Mouse (Mus musculus) hindbrain, embryonic 15.5 days (tissue): Measurements from ENCODE around the gene Cers1. TPM values are rescaled to one million over a fixed set of nuclear protein-coding genes. Genes with fewer than 3 reads are reported as not detected.

Experiments used
- ATAC-seq: fragments of 200-750 bp; cut with Nextera tagmentation; 2 replicates; pipeline ENCODE4 v1.8.0; 2017; ENCODE audit warnings: low read depth, moderate number of reproducible peaks, moderate TSS enrichment; ENCODE audit not compliant: low FRiP score
- H3K27ac ChIP-seq: fragments of 300-500 bp; sonication (generic); replicated peaks from 2 replicates; pipeline ENCODE4 v1.5.1; 2015; ENCODE audit warnings: mild to moderate bottlenecking, inconsistent platforms
- H3K27me3 ChIP-seq: fragments of 300-500 bp; sonication (generic); 2 replicates; pipeline ENCODE4 v1.6.1; 2015; ENCODE audit warnings: control low read depth, inconsistent platforms
- H3K36me3 ChIP-seq: fragments of 300-500 bp; sonication (generic); 2 replicates; pipeline ENCODE4 v1.6.1; 2015; ENCODE audit warnings: control low read depth, inconsistent platforms
- H3K4me1 ChIP-seq: fragments of 300-500 bp; sonication (generic); replicated peaks from 2 replicates; pipeline ENCODE4 v1.6.1; 2015; ENCODE audit warnings: control low read depth, inconsistent platforms
- H3K4me2 ChIP-seq: fragments of 300-500 bp; sonication (generic); 2 replicates; pipeline ENCODE4 v1.6.1; 2015; ENCODE audit warnings: moderate library complexity, mild to moderate bottlenecking, inconsistent platforms
- H3K4me3 ChIP-seq: fragments of 300-500 bp; sonication (generic); 2 replicates; pipeline ENCODE4 v1.5.1; 2015; ENCODE audit warnings: mild to moderate bottlenecking, inconsistent platforms
- H3K9ac ChIP-seq: fragments of 300-500 bp; sonication (generic); 2 replicates; pipeline ENCODE4 v1.6.1; 2015; ENCODE audit warnings: inconsistent platforms
- H3K9me3 ChIP-seq: fragments of 300-500 bp; sonication (generic); 2 replicates; pipeline ENCODE4 v1.6.1; 2016; ENCODE audit warnings: control low read depth, inconsistent platforms
- WGBS: fragments of 180-500 bp; shearing (Covaris S2); methylation state at CpG from one replicate; pipeline ENCODE4 v1.1.7; 2015; 5-methylcytosine and 5-hydroxymethylcytosine counted together
- polyA plus RNA-seq: library from polyadenylated mRNA; unstranded; fragments of >200 nt; fragmentation: Nextera tagmentation; extraction: Ambion mirVana; gene quantifications from 2 replicates; pipeline ENCODE4 v1.2.1, GENCODE M21; 2015

The Cers1 gene
- polyA plus RNA-seq, 1 experiment from 2014 or later: 43.2 TPM

DNA sequence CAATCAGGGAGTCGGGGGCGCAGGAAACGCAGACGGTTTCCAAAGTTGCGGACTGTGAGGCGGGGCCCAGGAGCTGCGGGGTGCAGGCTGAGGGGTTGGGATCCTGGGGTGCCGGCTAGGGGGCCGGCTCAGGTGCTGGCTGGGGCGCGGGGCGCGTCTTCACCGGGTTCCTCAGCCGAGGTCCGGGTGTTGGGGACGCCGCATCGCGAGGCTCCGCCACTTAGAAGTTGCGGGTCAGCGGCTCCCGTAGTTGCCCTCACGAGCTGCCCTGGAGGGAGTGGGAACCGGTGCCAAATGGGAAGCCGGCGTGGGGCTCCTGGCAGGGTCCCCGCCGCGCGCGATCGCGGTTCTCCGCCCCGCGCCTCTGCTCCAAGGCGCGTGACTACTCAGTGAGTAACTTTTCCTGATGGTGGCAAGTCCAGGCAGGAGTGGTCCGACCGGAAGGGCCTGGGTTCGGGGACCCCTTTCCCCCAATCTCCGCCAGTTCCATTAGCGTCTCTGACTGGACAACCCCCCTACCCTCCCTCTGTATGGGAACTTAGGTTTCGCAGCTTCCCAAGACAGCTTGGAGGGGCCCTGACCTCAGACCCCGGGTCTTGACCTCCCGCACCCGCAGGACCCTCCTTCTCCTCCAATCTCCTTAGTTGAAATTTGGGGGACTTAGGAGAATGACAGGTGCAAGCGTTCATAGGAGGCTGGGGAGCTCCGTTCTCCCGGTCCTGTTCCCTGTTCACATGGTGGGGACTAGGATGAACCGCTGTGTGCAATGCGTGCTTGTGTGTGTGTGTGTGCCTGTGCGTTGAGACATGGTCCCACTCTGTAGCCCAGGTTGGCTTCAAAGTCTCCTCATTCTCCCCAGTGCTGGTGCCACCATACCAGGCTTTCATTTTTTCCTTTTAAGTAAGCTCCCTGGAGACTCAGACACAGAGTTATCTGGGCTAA is 32.2 kb upstream of the Cers1 start:
- peaks cover 22% of the 10 kb centered on the region for H3K4me1 ChIP-seq
- peak; percentile 60 for ATAC-seq
- WGBS: under 1% methylated on average over 55 of the region's 55 CpGs

DNA sequence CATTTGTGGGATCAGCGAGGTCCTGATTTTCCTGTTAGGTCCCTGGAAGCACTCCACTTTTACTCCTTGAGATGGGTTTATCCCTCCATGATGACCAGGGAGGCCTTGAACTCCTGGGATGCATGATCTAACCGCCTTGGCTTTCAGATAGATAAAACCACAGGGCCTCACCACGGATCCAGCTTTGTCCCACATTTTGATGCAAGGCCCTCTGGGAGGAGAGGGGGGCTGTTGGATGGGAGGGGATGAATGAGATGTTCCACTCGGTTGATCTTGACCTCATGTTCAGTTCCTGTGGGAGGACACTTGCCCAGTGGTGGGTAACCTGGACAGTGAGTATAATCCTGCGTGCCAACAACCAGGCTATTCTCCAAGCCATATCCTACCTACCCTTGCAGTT is 31.2 kb upstream of the Cers1 start:
- 79% methylated on average over 5 of the region's 5 CpGs for WGBS

More for the DNA sequence above, 32.2 kb upstream of the Cers1 start:
- H3K27ac ChIP-seq: peak overlapping the region; percentile 65
- H3K4me3 ChIP-seq: peak overlapping the region; percentile 75
- H3K27me3 ChIP-seq: no peaks in the 10 kb centered on the region
- peaks cover 20% of the 10 kb centered on the region for H3K36me3 ChIP-seq
- peak overlapping the region; percentile 95 for H3K4me2 ChIP-seq
- no peaks in the 10 kb centered on the region for H3K9me3 ChIP-seq
- peak overlapping the region; percentile 73 for H3K9ac ChIP-seq

DNA sequence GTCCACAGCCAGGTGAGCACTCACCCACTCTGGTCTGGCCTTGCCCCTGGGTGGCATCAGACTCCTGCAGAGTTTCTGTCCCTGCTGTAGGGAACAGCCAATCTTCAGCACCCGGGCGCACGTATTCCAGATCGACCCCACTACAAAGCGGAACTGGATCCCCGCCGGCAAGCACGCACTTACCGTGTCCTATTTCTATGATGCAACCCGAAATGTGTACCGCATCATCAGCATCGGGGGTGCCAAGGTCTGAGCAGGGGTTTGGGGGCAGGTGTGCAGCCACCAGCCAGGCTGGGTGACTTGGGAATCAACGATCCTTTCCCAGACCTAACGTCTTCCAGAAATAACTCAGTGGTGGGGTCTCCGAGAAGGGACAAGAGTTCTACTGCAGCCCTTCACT is 30.3 kb upstream of the Cers1 start:
- Histone ChIP-seq H3K4me2 (no peak overlapping the region), H3K27ac (no peak overlapping the region), H3K9ac (no peak overlapping the region), H3K9me3 (no peaks in the 10 kb centered on the region), H3K36me3 (peaks cover 20% of the 10 kb centered on the region), H3K4me3 (no peak overlapping the region), H3K27me3 (no peaks in the 10 kb centered on the region), H3K4me1 (peaks cover 22% of the 10 kb centered on the region)
- 96% methylated on average over 15 of the region's 15 CpGs for WGBS
- ATAC-seq: no peak

More for the DNA sequence above, 31.2 kb upstream of the Cers1 start:
- peaks cover 20% of the 10 kb centered on the region for H3K36me3 ChIP-seq
- no peak overlapping the region for H3K4me2 ChIP-seq
- H3K9me3 ChIP-seq: no peaks in the 10 kb centered on the region
- H3K9ac ChIP-seq: no peak overlapping the region
- no peak overlapping the region for H3K27ac ChIP-seq
- peaks cover 22% of the 10 kb centered on the region for H3K4me1 ChIP-seq
- ATAC-seq: no peak
- no peaks in the 10 kb centered on the region for H3K27me3 ChIP-seq
- no peak overlapping the region for H3K4me3 ChIP-seq

DNA sequence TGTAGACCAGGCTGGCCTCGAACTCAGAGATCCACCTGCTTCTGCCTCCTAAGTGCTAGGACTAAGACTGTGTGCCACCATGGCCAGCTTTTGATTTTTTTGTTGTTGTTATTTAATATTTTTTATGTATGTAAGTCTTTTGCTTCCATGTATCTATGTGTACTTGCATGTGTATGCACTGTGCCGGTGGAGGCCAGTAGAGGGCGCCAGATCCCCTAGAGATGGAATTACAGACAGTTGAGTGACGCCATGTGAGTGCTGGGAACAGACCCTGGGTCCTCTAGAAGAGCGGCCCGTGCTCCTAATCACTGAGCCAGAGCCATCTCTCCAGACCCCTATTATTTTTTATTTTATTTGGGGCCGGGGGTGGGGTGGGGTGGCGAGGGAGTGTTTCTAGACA is 28.8 kb upstream of the Cers1 start:
- H3K4me1 ChIP-seq: peaks cover 22% of the 10 kb centered on the region
- no peak overlapping the region for H3K27ac ChIP-seq
- H3K9ac ChIP-seq: no peak overlapping the region
- no peak for ATAC-seq
- peaks cover 24% of the 10 kb centered on the region for H3K36me3 ChIP-seq
- no peak overlapping the region for H3K4me2 ChIP-seq
- no peak overlapping the region for H3K4me3 ChIP-seq
- WGBS: 88% methylated on average over 8 of the region's 8 CpGs
- H3K9me3 ChIP-seq: no peaks in the 10 kb centered on the region
- H3K27me3 ChIP-seq: no peaks in the 10 kb centered on the region

DNA sequence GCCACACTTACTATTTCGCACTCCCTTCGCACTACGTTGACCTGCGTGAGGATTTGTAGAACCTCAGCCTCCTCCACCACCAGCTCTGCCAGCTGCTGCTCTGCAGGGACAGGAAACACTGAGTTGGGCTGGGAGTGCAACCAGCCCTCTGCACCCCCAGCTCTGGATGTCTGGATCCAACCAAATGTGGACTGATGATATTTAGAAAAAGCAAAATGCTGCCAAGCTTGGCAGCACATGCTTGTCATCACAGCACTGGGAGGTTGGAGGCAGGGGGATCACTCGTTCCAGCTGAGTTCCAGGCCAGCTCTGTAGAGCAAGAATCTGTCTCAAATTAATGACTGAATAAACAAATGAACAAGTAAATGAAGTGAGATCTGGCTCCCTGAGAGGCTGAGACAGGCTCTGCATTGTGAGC is 21.6 kb upstream of the Cers1 start:
- WGBS: 66% methylated on average over 5 of the region's 5 CpGs
- H3K27ac ChIP-seq: no peak overlapping the region
- H3K4me2 ChIP-seq: no peak overlapping the region
- H3K4me1 ChIP-seq: no peaks in the 10 kb centered on the region
- no peak for ATAC-seq
- H3K4me3 ChIP-seq: no peak overlapping the region
- H3K27me3 ChIP-seq: no peaks in the 10 kb centered on the region
- no peak overlapping the region for H3K9ac ChIP-seq
- no peaks in the 10 kb centered on the region for H3K9me3 ChIP-seq
- peaks cover 64% of the 10 kb centered on the region for H3K36me3 ChIP-seq

DNA sequence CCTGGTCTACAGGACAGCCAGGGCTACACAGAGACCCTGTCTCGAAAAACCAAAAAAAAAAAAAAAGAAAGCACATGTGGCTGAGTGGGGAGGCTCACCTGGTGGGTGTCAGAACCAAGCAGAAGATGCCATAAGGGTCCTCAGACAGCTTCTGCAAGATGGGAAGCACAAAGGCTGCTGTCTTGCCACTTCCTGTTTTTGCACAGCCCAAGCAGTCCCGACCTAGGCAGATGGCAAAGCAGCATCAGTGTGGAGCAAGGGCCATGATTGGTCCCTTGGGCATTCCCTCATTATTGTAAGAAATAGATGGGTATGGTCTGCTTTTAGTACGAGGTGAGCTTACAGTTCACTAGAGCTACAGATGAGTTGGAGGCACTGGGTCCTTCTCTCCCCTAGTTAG is 14.7 kb upstream of the Cers1 start:
- peaks cover 26% of the 10 kb centered on the region for H3K4me1 ChIP-seq
- no peak overlapping the region for H3K9ac ChIP-seq
- no peak for ATAC-seq
- no peak overlapping the region for H3K4me2 ChIP-seq
- WGBS: 79% methylated on average over 3 of the region's 3 CpGs
- no peak overlapping the region for H3K27ac ChIP-seq
- no peak overlapping the region for H3K4me3 ChIP-seq
- H3K9me3 ChIP-seq: no peaks in the 10 kb centered on the region
- H3K27me3 ChIP-seq: no peaks in the 10 kb centered on the region
- peaks cover 32% of the 10 kb centered on the region for H3K36me3 ChIP-seq

DNA sequence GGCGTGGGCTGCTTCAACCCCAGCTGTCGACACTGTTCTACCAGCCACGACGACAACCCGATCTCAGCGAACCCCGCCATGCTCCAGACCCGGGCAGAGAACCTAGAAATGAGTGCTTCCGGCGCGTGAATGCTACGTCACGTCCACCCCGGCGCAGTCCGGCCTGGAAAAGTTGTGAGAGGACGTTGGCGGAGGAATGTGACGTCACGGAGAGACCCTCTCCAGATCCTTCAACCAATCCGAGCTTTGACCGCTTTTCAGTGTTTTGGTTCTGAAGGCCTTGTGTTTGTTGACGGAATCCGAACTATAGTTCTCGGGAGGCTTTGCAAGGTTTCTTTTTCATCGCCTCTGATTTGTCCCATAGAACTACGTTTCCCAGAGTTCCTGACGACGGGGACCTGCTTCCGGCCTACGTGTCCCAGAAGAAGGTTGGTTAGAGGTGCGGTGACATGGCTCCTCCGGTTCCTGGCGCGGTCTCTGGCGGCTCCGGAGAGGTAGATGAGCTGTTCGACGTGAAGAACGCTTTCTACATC is 13.2 kb upstream of the Cers1 start, which contains the start of the genes Ddx49 and Cope:
TSS of gene Ddx49 (minus strand) at position 132 of the 533 bp plus-strand sequence.
TSS of gene Cope (plus strand) at position 161 of the 533 bp plus-strand sequence.
- Histone ChIP-seq H3K4me3 (peak within 1 kb of the TSS; percentile 63), H3K27ac (peak within 1 kb of the TSS; percentile 57), H3K27me3 (no peaks in the 10 kb centered on the region), H3K36me3 (peaks cover 25% of the 10 kb centered on the region), H3K9me3 (no peaks in the 10 kb centered on the region), H3K9ac (peak within 1 kb of the TSS; percentile 66), H3K4me1 (peaks cover 26% of the 10 kb centered on the region), H3K4me2 (peak within 1 kb of the TSS; percentile 84)
- peak; percentile 92 for ATAC-seq
- under 1% methylated on average over 40 of the region's 40 CpGs for WGBS

DNA sequence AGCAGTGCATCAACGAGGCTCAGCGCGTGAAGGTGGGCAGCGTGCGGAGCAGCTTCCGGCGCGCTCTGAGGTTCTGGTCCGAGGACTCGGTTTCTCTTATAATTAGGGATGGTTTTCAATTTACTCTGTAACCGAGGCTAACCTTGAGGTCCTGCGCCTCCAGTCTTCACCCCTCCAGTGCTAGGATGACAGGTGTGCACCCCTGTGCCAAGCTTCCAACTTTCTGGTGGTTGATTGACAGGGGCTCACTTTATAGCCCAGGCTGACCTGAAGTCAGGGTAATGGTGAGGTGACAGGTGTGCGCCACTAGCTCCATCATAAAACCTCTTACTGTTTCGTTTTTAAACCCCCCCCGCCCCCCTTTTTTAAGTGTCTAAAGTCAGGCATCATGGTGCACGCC is 12.7 kb upstream of the Cers1 start:
- H3K4me3 ChIP-seq: peak overlapping the region; percentile 63
- H3K9me3 ChIP-seq: no peaks in the 10 kb centered on the region
- H3K4me2 ChIP-seq: peak overlapping the region; percentile 84
- peaks cover 25% of the 10 kb centered on the region for H3K36me3 ChIP-seq
- H3K4me1 ChIP-seq: peaks cover 26% of the 10 kb centered on the region
- WGBS: 5% methylated on average over 16 of the region's 16 CpGs
- ATAC-seq: peak; percentile 23; the same call in 1 of the 2 replicates
- peak overlapping the region; percentile 64 for H3K9ac ChIP-seq
- H3K27me3 ChIP-seq: no peaks in the 10 kb centered on the region
- peak overlapping the region; percentile 57 for H3K27ac ChIP-seq

DNA sequence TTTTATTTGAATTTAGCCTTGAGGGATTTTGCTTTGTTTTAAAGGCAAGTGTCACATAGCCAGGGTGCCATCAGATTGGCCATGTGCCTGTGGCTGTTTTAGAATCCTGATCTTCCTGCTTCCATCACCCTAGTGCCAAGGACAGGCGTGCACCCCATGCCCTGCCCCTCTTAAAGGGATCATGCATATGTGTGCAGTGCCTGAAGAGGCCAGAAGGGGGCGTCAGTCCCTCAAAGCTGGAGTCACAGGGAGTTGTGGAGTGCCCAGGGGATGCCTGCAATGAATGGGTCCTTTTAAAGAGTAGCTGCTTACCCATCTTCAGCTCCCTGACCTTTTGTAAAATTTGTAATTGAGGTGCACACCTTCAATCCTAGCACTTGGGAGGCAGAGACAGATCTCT is 6.3 kb upstream of the Cers1 start:
- no peak overlapping the region for H3K9ac ChIP-seq
- 48% methylated on average over 2 of the region's 2 CpGs for WGBS
- H3K9me3 ChIP-seq: no peaks in the 10 kb centered on the region
- H3K36me3 ChIP-seq: peaks cover 61% of the 10 kb centered on the region
- no peaks in the 10 kb centered on the region for H3K27me3 ChIP-seq
- peaks cover 6% of the 10 kb centered on the region; the same call in 1 of the 2 replicates for H3K4me1 ChIP-seq
- no peak overlapping the region for H3K4me3 ChIP-seq
- no peak overlapping the region for H3K4me2 ChIP-seq
- no peak overlapping the region for H3K27ac ChIP-seq
- no peak for ATAC-seq

DNA sequence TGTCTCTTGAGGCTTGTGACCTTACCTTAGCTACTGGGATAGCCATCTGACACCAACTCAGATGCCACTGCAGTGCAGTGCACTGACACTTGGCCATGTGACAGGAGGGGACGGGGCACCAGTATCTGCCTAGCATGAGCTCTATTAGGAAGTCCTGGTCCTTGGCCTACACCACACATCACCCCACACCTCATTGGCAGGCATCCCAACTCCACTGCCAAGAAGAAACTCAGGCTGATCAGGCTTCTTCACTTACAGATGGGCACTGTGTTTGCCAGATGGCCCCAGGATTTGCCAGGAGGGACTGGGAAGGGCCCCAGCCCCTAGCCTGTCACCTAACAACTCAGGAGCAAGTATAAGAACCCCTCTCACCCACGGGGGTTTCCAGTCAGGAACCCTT is 2.2 kb upstream of the Cers1 start:
- Histone ChIP-seq H3K27me3 (no peaks in the 10 kb centered on the region), H3K4me3 (no peak overlapping the region), H3K9ac (no peak overlapping the region), H3K4me1 (peaks cover 40% of the 10 kb centered on the region), H3K4me2 (no peak overlapping the region), H3K9me3 (no peaks in the 10 kb centered on the region), H3K27ac (no peak overlapping the region), H3K36me3 (peaks cover 42% of the 10 kb centered on the region)
- WGBS: 94% methylated on average over 2 of the region's 2 CpGs
- ATAC-seq: no peak

DNA sequence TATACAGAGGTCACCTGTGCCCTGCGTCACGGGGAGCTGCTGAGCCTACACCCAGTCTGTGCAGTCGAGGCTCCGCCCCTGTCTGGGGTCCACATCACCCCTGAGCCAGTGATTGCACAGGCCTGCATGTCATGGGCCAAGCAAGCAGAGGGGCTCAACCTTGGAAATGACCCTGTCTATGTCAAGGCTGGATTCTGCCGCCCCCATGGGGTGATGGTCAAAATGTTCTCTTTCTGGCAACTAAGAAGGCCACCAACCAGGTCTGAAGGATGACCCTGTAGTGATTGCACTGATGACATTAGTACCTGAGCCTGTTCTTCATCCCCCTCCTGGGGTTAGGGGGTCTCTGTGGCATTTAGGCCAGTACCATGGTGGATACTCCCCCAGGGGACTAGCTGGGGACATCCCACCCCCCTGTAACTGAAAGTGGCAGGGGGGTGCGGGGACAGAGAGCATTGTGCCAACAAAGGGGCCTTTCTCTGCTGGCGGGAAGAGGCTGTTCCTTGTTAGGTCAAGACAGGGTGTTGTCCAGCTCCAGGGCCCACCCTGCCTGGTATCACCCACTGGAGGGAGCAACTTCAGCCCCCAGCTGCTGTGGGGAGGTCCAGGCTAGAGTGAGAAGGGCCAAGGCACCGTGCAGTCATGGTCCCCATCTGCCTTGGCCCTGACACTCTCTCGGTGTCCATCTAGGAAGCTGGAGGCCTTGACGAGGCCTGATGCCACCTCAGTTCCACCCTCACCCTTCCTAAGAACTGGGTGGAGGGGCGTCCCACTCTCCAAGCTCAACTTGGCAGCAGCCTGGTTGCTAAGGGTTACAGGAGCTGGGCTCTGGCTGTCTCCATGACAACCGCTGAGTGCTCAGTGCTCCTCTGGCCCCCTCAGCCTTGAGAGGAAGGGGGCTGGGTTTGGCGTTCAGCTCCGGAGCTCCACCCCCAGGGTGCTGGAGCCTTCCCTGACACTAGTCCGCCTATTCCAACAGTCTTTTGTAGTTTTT is 1.2 kb downstream of the Cers1 start:
- Histone ChIP-seq H3K4me3 (peak overlapping the region; percentile 76), H3K27ac (peak overlapping the region; percentile 88), H3K9ac (peak overlapping the region; percentile 73), H3K36me3 (peaks cover 38% of the 10 kb centered on the region), H3K4me2 (peak overlapping the region; percentile 85), H3K27me3 (no peaks in the 10 kb centered on the region), H3K9me3 (no peaks in the 10 kb centered on the region), H3K4me1 (peaks cover 40% of the 10 kb centered on the region)
- 6% methylated on average over 15 of the region's 15 CpGs for WGBS
- ATAC-seq: peak; percentile 86
